Mouse (Mus musculus) left cerebral cortex, postnatal 25 days (tissue): ENCODE measurements at regions not wholly inside any gene's neighbourhood (a gene's known extent, or its start where the extent isn't known, plus 50 kb on each side); places are given as distances from the start of the nearest gene placed in this dataset.

Experiments used
- DNase-seq, 2 experiments: peaks; one replicate each; pipeline ENCODE4 v3.0.0; 2022; ENCODE audit warnings: low spot score in 2 of 2, mixed read lengths in 1 of 2
- intact Hi-C: fragments of 180-260 bp; cut with DNase I; formaldehyde crosslinking; loops from one replicate; pipeline ENCODE4 v1.15.1; 2025

DNA sequence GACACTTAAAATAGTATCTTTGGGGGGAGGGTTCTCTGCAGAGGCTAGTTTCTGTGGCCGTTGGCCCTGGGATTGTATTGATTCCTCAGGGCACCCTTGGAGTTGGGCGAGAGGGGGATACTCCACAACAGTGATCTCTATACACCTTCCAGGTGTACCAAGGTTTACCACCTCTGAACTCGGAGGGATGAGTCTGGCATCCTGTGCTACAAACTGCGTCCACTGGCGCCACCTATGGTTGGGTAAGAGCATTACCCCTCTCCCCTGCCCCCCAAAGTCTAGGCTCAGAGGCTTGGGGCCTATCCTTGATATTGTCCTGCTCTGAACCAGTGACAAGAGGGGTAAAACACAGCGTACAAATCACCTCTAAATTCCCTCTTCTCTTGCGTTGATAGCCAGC is 62.2 kb downstream of the Gm17728 start:
- intact Hi-C loops, result no loop called here
- DNase-seq, result no peak

GRCm38 (mm10) chr17:9484566-9484965 is 62.7 kb downstream of the Gm17728 start:
- intact Hi-C loops, result no loop called here
- DNase-seq, result no peak

DNA sequence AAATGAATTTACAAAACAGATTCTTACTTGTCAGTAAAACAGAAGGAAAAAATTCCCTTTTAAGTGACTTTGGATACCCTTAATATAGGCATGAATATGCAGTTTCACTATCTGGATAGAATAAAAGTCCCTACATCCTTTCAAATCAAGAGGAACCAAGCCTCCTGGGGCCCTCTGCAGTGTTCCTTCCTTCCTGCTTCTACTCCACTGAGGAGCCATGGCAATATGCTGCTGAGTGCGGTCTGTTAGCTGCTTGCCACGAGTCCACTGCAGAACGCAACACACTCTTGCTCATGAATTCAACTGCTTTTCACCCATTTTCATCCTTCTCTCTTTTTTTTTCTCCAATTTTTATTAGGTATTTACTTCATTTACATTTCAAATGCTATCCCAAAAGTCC is 107.5 kb downstream of the Gm17728 start:
- no peak for DNase-seq
- intact Hi-C loops, result no loop called here

DNA sequence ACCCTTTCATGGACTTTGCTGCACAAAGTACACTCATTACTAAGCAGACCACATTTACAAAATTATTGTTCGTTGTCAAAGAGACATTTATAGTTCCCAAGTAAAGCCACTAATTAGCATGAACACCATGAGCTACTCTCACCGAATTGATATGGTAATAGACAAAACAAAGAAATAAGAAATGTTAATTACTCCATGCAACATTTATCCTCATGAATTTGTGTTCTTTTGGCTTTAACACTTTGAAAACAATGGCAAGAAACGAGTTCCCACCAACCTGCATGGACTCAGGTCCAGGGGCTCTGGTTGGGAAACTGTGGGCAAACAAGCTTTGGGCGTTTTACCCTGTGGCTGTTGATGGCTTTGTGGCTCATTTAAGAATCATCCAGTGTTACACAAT is 114.2 kb downstream of the Gm17728 start:
- intact Hi-C loops, result no loop called here
- no peak for DNase-seq

- intact Hi-C loops, result no loop called here
- DNase-seq, result no peak
Observed at GRCm38 (mm10) chr17:9538371-9538770, 116.5 kb downstream of the Gm17728 start.

GRCm38 (mm10) chr17:9540156-9540555 is 118.3 kb downstream of the Gm17728 start:
- intact Hi-C loops, result no loop called here
- DNase-seq, result no peak

DNA sequence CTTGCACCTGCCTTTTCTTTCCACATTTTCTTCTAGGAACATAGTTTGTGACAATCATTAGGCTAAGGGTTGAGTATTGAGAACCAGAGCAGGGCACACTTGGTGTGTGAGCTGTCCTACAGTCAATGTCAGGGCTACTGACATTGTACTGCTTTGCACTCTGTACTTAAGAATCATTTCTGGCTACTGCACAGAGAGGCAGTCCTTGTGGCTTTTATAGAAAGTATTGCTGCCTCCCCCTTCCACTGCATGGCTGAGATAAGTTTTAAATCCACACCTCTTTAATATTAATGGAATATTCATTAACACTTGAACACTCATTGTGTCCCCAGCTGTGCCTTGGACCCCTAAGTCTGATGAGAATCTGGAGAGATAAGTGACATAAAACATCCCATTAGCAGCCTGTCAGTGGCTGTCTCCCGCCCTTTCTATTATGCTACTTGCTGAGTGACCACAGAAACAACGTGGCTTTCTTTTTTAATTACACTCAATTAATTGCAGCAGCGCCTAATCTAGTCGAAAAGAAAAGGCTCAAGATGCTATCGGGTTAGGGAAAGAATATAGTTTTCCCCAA is 121.5 kb downstream of the Gm17728 start:
- no peak for DNase-seq
- intact Hi-C loops, result no loop called here

- intact Hi-C loops, result no loop called here
- DNase-seq, result no peak
Observed at GRCm38 (mm10) chr17:9557544-9557943, 112.0 kb downstream of the Pabpc6 start.

DNA sequence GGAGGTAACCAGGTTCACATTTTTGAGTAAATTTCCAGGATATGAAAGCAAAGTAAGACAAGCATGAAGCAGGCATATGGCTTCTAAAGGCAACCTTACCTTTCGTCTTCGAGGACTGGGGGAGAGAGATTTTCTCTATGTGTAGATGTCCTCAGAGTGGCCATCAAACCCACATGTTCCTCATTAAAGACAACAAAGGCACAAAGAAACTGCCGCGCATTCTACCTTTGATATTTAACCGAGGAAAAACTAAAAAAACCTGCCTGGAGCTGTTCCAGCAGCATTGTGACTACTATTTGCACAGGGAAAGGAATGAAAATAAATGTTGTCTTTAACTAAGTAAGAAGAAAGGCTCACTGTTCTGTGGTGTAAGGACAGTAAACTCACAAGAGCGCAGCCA is 102.7 kb downstream of the Pabpc6 start:
- intact Hi-C loops, result no loop called here
- DNase-seq, result no peak

GRCm38 (mm10) chr17:9579401-9580371 is 89.8 kb downstream of the Pabpc6 start:
- DNase-seq, result peak; percentile 41 to 70
- intact Hi-C loops, result loop anchor here (5.0 to 10.0 kb wide), 2 partner anchors 145 to 412 kb away; no protein-coding TSS in a partner anchor

- intact Hi-C loops, result no loop called here
- no peak for DNase-seq
Observed at GRCm38 (mm10) chr17:9598131-9598530, 71.4 kb downstream of the Pabpc6 start.

DNA sequence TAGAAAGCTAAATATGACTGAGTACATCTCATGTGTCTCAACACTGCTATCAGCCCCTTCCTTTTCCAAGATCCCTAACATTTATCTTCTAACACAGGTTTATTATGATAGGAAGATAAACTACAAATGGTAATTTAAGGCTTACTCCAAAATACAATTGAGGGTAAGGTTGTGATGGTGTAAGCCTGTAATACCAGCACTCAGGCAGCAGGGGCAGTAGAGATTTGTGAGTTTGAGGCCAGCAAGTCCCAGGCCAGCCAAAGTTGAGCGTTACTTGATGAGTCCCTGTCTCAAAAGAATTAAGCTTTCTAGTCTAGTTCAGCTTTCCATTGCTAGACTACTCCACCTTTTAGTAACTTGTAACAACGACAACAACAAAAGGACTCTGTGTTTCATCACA is 69.1 kb downstream of the Pabpc6 start:
- intact Hi-C loops, result no loop called here
- DNase-seq, result no peak
